Mouse (Mus musculus): Measurements from ENCODE around the gene Timm8a1.

GRCm38 (mm10) chrX:134586447-134586846, 44.8 kb upstream of the Timm8a1 start:
- no peak for TF ChIP-seq HCFC1 (IDR thresholded peaks at IDR 0.05; ENCODE audit: low read depth, low read length)
- TF ChIP-seq KAT2A (IDR thresholded peaks at IDR 0.05; ENCODE audit: insufficient replicate concordance, low read length), result no peak
- TF ChIP-seq CTCF (conservative IDR thresholded peaks at IDR 0.05 in 1 of 2, IDR thresholded peaks at IDR 0.05 in 1 of 2; ENCODE audit: low read depth in 2 of 2, low read length in 2 of 2), result no peak
- no peak for TF ChIP-seq USF1 (IDR thresholded peaks at IDR 0.05; ENCODE audit: low read depth, low read length)
- TF ChIP-seq IRF4 (IDR thresholded peaks at IDR 0.05; ENCODE audit: low read depth, low read length), result no peak
- no peak for TF ChIP-seq RCOR1 (conservative IDR thresholded peaks at IDR 0.05; ENCODE audit: low read depth, low read length)
- no peak for TF ChIP-seq EP300 (IDR thresholded peaks at IDR 0.05; ENCODE audit: low read length)
- TF ChIP-seq POLR2A (IDR thresholded peaks at IDR 0.05; ENCODE audit: low read depth, low read length), result no peak
- TF ChIP-seq MAX (IDR thresholded peaks at IDR 0.05; ENCODE audit: low read length), result 0 out of 2 replicates have a peak, but pooled peaks have one; percentile 20
- TF ChIP-seq NELFE (IDR thresholded peaks at IDR 0.05; ENCODE audit: low read depth, low read length), result no peak
- TF ChIP-seq BHLHE40 (IDR thresholded peaks at IDR 0.05; ENCODE audit: low read depth, low read length), result no peak
